Mouse (Mus musculus) cerebellum, adult 18-20 months (tissue): ENCODE results near the gene Dck.
A peak's percentile ranks its signal among the peaks of the same experiment; 100 is the strongest.
"Not testable (repeated sequence)": the region's sequence is repeated elsewhere in the genome, so short reads cannot be mapped to it uniquely, and the experiment has no call there.

ENCODE experiments used
- DNase-seq, 2 experiments: peaks; one replicate each; pipeline ENCODE4 v3.0.0; 2021

The Dck gene

DNA sequence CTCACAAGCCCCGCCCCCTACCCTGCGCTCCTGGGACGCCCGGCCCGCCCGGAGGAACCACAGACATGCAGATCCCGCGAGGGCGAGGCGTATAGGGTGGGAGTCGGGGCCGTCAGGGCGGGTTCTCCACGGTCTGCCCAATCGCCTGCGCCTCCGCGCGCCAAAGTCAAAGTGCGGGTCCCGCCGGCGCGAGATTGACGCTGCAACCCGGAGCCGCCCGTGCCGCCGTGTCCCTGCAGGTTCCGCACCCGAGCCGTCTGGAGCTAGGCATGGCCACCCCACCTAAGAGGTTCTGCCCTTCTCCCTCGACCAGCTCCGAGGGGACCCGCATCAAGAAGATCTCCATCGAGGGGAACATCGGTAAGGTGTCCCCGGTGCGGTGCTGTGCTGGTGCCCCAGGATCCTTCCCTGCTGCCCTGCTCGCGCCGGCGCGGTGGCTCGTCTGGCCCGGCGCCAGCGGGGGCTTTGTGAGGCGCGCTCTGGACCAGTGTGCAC is at the start of gene Dck:
Dck (plus strand) TSS at position 10 of the 495 bp plus-strand sequence.
- no peak for DNase-seq

DNA sequence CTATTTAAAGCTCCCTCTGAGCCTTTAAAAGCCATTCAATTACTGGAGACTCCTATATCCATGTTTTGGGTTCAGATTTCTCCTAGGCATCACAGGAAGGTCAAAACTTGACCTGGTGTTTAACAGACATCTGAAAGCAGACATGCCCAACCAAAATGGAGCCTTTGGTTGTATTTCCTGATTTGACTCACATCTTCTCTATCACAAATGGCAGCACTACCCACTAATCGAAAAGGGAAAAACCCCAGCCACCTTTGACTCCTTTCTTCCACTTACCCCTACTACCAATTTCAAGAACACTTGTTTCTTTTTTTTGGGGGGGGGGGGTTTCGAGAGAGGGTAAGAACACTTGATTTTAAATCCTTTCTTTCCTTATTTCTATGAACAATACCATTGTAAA is 47.8 kb upstream of the Dck start:
- DNase-seq, result no peak

DNA sequence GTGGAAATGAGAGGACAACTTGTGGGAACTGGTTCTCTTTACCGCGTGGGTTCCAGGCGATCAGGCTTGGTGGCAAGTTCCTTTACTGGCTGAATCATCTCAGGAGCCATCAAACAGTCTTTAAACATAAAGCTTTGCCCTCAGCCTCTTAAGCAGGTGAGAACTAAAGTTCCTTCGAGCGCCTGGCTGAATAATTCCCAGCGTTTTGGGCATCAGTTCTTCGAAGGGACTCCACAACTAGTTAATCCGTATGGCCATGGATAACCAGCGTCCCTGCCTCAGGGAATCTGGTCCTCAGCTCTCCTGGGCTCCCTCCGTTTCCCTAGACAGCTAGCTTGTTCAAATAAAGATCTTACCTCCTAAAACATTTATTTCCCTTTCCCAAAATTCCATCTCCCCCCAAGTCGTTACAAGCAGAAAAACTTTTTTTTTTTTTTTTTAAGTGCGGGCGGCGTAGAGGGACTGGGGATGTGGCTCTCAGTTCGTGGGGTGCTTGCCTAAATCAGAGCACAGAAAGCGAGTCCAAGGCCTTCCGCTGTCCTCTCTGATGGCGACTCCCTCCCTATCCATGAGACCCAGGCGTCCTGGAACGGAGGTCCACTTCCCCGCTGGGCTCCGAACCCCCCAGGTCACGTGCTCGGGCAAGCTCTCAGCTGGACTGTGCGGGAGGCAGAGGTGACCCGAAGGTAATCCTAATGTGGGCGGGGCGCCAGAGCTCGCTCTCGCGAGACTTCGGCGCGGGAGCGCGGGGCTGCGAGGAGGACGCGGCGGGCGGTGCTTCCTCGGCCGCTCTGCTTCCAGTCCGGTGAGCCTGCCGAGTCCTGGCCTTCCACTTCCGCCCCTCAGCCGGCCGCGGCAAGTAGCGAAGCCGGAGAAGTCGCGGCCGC is 44.4 kb upstream of the Dck start, which contains the start of gene Mob1b:
Mob1b (plus strand) TSS at position 740 of the 887 bp plus-strand sequence.
- peak; percentile 96 to 100 for DNase-seq

DNA sequence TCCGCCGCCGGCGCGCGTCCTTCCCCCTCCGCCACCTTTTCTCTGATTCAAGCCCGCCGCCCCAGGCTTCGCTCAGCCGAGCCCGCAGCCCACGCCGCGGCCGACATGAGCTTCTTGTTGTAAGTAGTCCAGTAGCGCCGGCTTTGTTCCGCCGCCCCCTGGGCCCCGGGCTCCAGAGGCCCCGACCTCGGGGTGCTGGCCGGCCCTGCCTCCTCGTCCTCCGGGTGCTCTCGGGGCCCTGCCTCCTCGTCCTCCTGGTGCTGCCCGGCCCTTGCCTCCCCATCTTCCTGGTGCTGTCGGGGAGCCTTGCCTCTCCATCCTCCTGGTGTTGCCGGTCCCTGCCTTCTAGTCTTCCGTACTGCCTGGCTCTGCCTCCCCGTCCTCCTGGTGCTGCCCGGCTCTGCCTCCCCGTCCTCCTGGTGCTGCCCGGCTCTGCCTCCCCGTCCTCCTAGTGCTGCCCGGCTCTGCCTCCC is 43.8 kb upstream of the Dck start:
- no peak for DNase-seq

DNA sequence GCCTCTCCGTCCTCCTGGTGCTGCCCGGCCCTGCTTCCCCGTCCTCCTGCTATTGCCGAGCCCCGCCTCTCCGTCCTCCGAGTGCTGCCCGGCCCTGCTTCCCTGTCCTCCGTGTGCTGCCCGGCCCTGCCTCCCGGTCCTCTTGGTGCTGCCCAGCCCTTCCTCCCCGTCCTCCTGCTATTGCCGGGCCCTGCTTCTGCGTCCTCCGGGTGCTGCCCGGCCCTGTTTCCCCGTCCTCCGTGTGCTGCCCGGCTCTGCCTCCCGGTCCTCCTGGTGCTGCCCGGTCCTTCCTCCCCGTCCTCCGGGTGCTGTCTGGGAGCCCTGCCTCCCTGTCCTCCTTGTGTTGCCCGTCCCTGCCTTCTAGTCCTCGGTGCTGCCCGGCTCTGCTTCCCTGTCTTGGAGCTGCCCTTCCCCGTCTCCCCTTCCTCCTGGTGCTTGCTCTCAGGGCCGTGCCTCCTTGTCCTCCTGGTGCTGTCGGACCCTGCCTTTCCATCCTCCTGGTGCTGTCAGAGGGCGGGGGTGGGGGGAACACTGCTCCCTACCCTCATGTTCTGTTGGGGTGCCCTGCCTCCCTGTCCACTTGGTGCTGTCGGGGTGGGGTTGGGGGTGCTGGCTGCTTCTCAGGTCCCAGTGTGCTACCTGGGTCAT is 43.1 kb upstream of the Dck start:
- peak; percentile 52 for DNase-seq

DNA sequence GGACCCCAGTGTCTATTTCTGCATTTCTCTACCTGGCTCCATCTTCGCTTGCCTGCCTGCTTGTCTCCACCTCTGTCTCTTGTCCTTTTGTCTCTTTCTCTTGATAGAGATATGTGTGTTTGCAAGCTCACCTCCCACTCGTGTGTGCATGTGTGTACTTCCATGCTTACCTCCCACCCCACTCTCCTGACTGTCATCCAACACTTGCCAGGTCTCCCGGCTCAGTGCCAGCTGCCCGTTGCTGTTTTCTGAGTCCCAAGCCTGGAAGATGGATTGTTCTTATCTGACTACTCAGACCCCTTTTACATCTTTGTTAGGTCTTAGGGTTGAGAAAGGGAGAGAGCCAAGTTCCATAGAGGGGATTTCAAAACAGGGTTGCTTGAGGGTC is 42.6 kb upstream of the Dck start:
- peak; percentile 47 to 60 for DNase-seq

DNA sequence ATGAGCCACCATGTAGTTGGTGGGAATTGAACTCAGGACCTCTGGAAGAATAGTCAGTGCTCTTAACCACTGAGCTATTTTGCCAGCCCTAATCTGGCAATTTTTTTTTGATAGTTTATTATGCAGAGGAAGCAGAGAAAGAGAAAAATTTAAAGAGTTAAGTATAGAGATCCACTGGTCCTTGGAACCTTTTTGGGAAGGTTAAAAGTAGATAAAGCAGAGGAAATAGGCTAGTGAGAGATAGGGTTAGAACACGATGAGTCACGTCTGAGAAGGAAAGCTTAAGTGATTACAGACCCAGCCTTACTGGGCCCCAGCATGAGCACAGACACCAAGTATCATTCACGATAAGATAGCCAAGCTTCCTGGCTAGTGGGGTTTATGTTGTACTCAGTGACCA is 40.8 kb upstream of the Dck start:
- DNase-seq, result no peak

DNA sequence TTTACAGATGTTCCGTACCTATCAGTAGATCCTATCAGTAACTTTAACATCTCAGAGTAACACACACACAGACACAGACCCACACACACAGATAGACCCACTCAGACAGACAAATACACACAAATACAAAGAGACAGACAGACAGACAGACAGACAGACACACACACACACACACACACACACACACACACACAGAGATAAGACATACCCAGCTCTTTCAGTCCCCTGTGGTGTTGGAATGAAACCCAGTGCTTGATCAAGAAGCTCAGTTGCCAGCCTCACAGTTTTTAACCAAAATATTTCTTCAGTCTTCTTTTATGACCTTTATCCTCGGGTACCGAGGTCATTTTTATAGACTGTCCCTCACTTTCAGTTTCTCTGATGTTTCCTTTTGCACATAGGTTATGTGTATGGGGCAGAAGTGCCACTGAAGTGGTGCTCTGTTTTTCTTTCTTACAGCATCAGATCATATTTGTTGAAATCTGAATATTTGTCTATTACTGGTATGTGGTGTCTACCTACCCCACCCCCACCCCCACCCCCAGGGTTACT is 37.1 kb upstream of the Dck start:
- no peak for DNase-seq

DNA sequence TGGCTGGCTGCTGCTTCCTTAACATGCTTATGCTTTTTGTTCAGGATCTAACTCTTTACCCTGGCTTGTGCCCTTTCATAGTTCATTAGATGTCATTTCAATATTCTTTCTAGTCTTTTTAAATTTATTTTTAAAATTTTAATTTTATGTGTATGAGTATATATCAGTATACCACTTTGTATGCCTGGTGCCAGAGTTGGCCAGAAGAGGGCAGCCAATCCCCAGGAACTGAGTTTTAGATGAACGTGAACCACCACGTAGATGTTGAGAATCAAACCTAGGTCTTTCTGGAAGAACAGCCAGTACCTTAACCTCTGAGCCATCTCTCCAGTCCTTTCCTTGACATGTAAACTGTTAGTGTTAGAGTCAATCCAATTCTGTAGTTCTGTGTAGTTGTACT is 30.0 kb upstream of the Dck start:
- peak in 1 of 2 experiments; percentile 11 for DNase-seq

DNA sequence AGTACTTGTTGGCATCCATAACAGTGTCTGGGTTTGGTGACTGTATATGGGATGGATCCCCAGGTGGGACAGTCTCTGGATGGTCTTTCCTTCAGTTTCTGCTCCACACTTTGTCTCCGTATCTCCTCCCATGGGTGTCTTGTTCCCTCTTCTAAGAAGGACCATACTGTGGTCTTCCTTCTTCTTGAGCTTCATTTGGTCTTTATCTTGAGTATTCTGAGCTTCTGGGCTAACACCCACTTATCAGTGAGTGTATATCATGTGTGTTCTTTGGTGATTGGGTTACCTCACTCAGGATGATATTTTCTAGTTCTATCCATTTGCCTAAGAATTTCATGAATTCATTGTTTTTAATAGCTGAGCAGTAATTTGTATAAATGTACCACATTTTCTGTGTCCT is 23.7 kb upstream of the Dck start:
- not testable (repeated sequence) for DNase-seq

DNA sequence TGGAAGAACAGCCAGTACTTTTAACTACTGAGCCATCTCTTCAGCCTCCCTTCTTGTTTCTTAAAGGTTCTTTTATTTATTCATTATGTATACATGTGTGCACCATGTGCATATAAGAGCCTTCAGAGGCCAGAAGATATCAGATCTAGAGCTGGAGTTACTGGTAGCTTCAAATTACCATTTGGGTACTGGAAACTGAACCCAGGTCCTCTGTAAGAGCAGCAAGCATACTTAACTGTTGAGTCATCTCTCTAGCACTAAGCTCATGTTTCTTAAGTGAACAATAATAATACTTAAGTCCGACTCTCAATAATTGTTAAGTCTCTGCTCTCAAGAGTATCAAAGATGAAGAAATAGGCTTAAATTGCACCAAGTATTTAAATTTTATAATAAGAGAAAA is 17.0 kb upstream of the Dck start:
- DNase-seq, result no peak

DNA sequence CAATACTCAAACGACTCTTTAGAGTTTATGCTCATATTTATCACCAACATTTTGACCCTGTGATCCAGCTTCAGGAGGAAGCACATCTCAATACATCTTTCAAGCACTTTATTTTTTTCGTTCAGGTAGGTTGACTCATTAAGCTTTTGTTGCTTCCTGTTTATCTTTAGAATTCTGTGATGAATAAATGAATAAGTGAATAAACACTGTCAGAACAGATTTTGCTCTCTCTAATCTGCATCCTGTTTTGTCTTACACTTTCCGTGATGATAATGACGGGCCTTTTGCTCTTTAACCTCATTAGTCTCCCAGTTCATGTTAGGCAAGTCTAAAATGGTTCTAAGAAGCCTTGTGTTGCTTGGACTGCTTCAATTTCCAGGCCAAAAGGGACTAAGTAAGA is 11.6 kb upstream of the Dck start:
- no peak for DNase-seq

DNA sequence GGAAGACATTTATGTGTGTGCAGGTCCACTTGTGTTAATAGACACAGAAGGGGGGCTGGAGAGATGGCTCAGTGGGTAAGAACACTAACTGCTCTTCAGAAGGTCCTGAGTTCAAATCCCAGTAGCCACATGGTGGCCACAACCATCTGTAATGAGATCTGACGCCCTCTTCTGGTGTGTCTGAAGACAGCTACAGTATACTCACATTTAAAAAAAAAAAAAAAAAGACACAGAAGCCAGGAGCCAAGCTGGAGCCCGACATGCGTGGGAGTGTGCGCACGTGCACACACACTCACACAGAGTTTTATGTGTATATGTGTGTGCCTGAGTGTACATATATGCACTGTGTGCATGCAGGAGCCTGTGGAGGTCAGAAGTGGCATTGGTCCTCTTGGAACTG is 2.2 kb upstream of the Dck start:
- no peak for DNase-seq

DNA sequence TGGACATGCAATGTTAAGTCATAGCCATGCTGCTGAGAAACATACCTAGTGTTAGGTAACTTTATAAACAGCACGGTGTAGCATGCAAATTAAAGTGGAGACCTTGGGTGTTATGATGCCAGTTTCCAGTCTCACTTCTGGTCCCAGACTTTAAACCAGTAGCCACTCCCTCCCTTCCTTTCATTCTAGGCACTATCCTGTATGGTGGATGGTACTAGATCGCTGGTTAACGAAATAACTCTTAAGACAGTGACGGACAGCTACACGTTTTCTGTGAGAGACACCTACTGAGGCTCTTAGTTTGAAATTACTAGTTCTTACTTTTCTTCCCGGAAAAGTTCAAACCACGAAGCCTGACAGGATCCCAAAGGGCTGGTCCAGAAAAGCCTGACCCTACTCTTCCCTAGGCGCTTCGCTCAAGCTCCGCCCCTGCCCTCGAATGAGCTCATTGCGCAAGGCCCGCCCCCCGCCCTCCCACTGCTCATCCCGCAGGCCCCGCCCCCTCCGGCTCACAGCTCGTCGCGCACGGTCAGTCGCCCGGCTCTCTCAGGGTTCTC is 288 bp upstream of the Dck start:
- peak; percentile 96 to 97 for DNase-seq

DNA sequence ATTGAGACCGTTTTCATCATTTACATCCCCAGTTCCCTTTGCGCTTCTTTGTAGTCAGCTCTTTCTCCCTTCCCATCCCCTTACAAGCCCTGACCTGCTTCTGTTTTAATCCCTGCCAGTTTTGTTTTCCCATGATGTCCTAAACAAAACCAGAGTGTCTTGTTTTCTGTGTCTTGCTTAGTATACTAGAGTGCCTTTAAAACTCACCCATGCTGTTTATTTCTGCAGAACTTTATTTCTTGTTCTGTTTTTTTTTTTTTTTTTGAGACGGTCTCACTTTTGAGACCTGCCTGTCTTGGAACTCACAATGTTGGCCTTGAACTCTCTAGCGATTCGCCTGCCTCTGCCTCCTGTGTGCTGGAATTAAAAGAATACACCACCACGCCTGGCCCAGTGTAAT is 791 bp downstream of the Dck start:
- no peak for DNase-seq

DNA sequence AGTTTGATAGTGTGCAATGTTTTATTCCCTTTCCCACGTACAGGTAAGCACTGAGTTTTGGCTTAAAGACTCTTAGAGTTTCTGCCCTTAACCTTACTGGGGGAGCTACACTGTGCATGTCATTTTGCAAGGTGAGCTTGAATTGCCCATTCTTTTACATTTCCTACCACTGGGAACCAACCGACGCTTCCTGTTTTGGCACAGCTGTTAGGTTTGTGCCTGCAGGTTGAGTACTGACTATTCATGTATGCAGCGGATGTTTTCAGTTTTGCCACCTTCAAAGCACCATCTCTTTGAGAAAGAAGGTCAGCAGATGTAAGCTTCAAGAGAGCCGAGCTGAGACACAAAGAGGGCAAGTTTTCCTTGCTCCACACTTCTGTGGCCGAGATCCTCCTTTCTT is 1.3 kb downstream of the Dck start:
- DNase-seq, result no peak

DNA sequence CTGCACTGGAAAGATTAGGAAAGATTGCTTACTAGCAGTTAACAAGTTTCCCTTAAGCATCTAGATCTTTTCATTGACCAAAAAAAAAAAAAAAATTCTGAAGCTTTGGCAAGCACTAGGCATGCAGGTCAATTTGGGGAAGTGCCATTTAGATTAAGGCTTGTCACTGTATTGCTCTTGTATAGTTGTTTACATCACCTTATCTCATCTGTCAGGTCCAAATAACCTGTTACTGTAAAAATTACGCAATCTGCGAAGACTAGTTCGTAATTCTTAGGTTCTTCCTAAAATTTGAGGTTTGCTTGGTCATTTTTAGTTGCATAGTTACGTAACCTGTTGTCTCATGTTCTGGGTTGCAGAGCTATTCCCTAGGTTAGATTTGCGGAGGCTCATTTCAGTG is 2.1 kb downstream of the Dck start:
- DNase-seq, result no peak

DNA sequence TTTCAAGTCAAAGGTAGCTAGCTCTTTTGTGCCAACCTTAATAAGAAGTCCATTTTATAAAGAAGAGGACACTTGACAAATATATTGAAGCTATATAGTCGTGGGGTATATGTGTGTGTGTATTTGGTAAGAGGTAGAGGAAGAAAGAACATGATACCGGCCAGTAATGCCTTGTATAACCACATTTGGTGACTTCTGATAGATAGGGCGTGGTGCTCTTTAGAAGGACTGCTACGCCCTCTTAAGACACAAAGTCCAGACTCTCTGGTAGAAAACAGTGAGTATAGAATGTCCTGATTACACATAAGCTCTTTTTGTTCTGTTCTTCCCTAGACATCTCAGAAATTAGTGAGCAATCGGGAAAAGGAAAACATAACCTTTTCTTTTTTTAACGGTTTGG is 3.4 kb downstream of the Dck start:
- no peak for DNase-seq

DNA sequence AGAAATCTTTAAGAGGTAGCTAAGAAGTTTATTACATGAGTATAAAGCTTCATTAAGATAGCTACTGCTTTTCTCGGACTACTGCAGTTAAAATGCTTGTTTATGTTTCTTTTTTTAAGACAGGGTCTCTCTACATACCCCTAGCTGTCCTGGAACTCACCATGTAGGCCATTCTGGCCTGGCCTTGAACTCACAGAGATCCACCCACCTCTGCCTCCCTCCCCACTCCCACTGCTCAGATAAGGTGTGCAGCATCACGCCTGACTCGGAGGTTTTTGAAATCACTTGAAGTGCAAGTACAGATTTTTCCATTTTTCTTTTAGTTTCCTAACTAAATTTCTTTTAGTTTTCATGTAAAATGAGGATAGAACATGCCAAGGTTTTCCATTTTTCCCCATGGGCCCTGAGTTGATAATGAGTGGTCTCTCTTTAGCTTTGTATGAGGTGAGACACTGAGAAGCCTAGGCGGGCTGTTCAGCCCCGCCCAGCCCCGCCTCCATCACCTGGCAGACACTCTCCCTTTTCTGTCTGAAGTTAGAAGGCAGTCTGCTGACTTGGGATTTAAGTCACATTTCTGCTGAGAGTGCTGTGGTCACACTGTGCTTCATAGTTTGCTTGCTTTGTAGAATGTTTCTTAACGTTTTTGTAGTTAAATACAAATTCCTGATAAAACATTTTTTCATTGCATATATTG is 17.4 kb downstream of the Dck start:
- DNase-seq, result no peak

DNA sequence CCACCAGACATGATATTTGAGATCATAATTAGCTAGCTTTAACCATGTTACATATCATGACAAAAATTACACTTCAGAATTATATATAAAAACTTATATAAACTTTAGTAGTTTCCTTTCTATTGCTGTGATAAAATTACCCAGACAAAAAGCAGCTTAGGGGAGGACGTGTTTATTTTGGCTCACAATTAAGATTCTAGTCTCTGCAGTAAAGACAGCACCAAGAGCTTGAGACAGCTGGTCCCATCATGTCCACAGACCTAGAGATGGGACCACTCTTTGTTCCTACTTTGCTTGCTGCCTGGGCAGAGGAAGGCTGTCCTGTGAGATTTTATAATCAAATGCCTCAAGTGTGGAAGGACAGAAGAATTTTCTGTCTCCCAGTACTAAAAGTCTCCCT is 20.3 kb downstream of the Dck start:
- DNase-seq, result no peak

DNA sequence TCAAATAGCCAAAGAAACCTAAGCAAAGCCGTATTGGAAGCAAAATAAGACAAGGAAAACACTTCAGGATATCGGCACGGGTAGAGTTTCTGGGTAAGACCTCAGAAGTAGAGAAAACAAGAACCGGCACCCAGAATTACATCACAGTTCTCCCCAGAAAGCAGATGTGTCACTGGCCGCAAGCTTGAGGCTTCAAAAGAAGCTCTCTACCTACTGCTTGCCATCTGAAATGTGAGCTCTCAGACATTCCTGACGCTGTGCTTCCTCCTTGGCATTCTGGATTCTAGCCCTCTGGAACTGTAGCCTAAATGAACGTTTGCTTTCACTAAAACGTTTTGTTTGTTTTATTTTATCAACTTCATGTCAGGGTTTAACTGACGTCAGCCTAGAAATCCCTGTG is 25.9 kb downstream of the Dck start:
- DNase-seq, result no peak
